In the genomic region with DNA sequence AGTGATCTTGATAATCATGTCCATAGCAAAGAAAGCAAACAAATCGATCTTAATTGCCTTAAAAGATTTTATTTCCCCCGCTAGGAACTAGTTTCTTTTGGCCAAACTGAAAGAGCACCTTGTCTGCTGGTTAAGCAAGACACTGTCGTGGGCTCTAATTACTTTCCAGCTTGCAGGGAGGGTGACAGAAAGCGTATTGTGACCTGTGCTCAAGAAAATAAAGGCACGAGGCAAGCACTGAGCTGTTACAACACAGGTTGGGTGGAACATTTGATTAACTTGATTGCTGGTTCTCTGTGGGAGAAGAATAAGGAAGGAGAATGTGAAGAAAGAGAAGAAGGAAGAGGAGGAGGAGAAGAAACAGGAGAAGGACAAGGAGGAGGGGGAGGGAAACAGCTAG, we compare ENCODE assay signal across 13 mouse cellular contexts. TPM values are rescaled to one million over a fixed set of nuclear protein-coding genes. Genes with fewer than 3 reads are reported as not detected.
DNase-seq lines count a peak whose midpoint lies in the region; ATAC-seq and TF ChIP-seq lines count a peak whose summit lies in the region.
"Had no signal": no experiment of that assay in that cellular context is flagged by ENCODE, and none has a peak within 500 bp of the region (broad histone marks: within the 10 kb centered on the region; RNA-seq: fewer than 3 reads in every experiment).

No protein-coding gene starts in this region.

- H3K4me1 ChIP-seq in kidney, postnatal 0 days (replicated peaks; ENCODE audit: insufficient read depth, low read length), result no peaks in the 10 kb centered on the region; the same call in 1 of the 2 replicates
- no peaks in the 10 kb centered on the region for H3K4me1 ChIP-seq in intestine, postnatal 0 days (replicated peaks; ENCODE audit: control insufficient read depth, insufficient read depth, low read length)
- H3K4me1 ChIP-seq in stomach, postnatal 0 days (replicated peaks; ENCODE audit: control insufficient read depth, insufficient read depth), result peaks cover 4% of the 10 kb centered on the region; the same call in 1 of the 2 replicates

- no peak overlapping the region for H3K4me3 ChIP-seq in kidney, postnatal 0 days (replicated peaks; ENCODE audit: low read depth, low read length)
- H3K4me3 ChIP-seq in intestine, postnatal 0 days (ENCODE audit: low read depth, low read length), result no peak overlapping the region
- no peak overlapping the region for H3K4me3 ChIP-seq in stomach, postnatal 0 days (ENCODE audit: low read depth, low read length)
- H3K4me3 ChIP-seq: midbrain, embryonic 12.5 days had no signal

- POLR2A ChIA-PET in Patski (lab: Charles Lee), result no interaction called here

- in situ Hi-C loops in Patski (cut with MboI; ENCODE audit: low pct_unique_long_range_greater_than_20kb), result no loop called here

- TF ChIP-seq EP300 in stomach, postnatal 0 days (optimal IDR thresholded peaks at IDR 0.05), result no peak

- no peak for TF ChIP-seq CTCF in kidney, postnatal 0 days (IDR thresholded peaks at IDR 0.05; ENCODE audit: low read depth)
- no peak for TF ChIP-seq CTCF in Patski (IDR thresholded peaks at IDR 0.05)
- TF ChIP-seq CTCF in intestine, postnatal 0 days (IDR thresholded peaks at IDR 0.05; ENCODE audit: low read depth), result no peak
- no peak for TF ChIP-seq CTCF in stomach, postnatal 0 days (IDR thresholded peaks at IDR 0.05; ENCODE audit: low read depth)

- no peaks in the 10 kb centered on the region for H3K27me3 ChIP-seq in kidney, postnatal 0 days (ENCODE audit: insufficient read depth, low read length)
- H3K27me3 ChIP-seq in Patski, result no peaks in the 10 kb centered on the region
- H3K27me3 ChIP-seq in intestine, postnatal 0 days (replicated peaks; ENCODE audit: control insufficient read depth, insufficient read depth, low read length), result no peaks in the 10 kb centered on the region
- H3K27me3 ChIP-seq in stomach, postnatal 0 days (ENCODE audit: control insufficient read depth, insufficient read depth, low read length), result no peaks in the 10 kb centered on the region
- H3K27me3 ChIP-seq: midbrain, embryonic 12.5 days had no signal

- CTCF ChIA-PET in Patski (lab: Charles Lee), result interaction anchor here (1.1 to 2.5 kb wide), 5 partner anchors 12 to 29 kb away, joined by 3 to 9 read pairs (median 4); no protein-coding TSS in a partner anchor

- H3K36me3 ChIP-seq in kidney, postnatal 0 days (ENCODE audit: insufficient read depth, low read length), result no peaks in the 10 kb centered on the region
- H3K36me3 ChIP-seq in intestine, postnatal 0 days (ENCODE audit: control insufficient read depth, insufficient read depth), result no peaks in the 10 kb centered on the region
- no peaks in the 10 kb centered on the region for H3K36me3 ChIP-seq in stomach, postnatal 0 days (ENCODE audit: control insufficient read depth, insufficient read depth, low read length)
- H3K36me3 ChIP-seq: midbrain, embryonic 12.5 days had no signal

- ATAC-seq in kidney, postnatal 0 days (replicated peaks; ENCODE audit: low FRiP score, low read depth), result no peak
- ATAC-seq in Patski, result peak; percentile 9
- ATAC-seq in intestine, postnatal 0 days, result peak; percentile 55
- ATAC-seq in stomach, postnatal 0 days (ENCODE audit: low FRiP score, low TSS enrichment), result no peak
- ATAC-seq: hindbrain, embryonic 16.5 days had no signal

- 0 out of 2 replicates have a peak overlapping the region, but pooled peaks have one; percentile 4 for H3K27ac ChIP-seq in kidney, postnatal 0 days
- H3K27ac ChIP-seq in intestine, postnatal 0 days (ENCODE audit: low read depth, low read length), result no peak overlapping the region; the same call in 1 of the 2 replicates
- H3K27ac ChIP-seq in stomach, postnatal 0 days (replicated peaks), result peak overlapping the region; percentile 77
- H3K27ac ChIP-seq: midbrain, embryonic 12.5 days had no signal

- no peak for DNase-seq in kidney, postnatal 0 days (ENCODE audit: low spot score)
- DNase-seq in kidney, postnatal 25 days, result no peak
- no peak for DNase-seq in Patski (ENCODE audit: low read depth, low spot score)
- DNase-seq in stomach, postnatal 0 days (ENCODE audit: low spot score), result no peak
- DNase-seq in left cerebral cortex, adult 18-20 months (ENCODE audit: low spot score in 2 of 2), result no peak
- no peak for DNase-seq in heart, adult 18-20 months
- DNase-seq: cerebellum, adult 8-10 months; thymus, postnatal 4 days had no signal

- WGBS in kidney, postnatal 0 days, result 24% methylated on average over 5 of the region's 5 CpGs
- 34% methylated on average over 5 of the region's 5 CpGs for WGBS in intestine, postnatal 0 days
- WGBS in stomach, postnatal 0 days, result 42% methylated on average over 5 of the region's 5 CpGs

- no peak overlapping the region for H3K4me2 ChIP-seq in kidney, postnatal 0 days (ENCODE audit: low read length)
- H3K4me2 ChIP-seq in intestine, postnatal 0 days (replicated peaks; ENCODE audit: low read depth), result no peak overlapping the region
- H3K4me2 ChIP-seq in stomach, postnatal 0 days (replicated peaks; ENCODE audit: low read depth), result no peak overlapping the region
- H3K4me2 ChIP-seq: midbrain, embryonic 12.5 days had no signal

- no peaks in the 10 kb centered on the region for H3K9me3 ChIP-seq in kidney, postnatal 0 days (replicated peaks; ENCODE audit: low read length)
- no peaks in the 10 kb centered on the region for H3K9me3 ChIP-seq in intestine, postnatal 0 days (ENCODE audit: control insufficient read depth)
- no peaks in the 10 kb centered on the region for H3K9me3 ChIP-seq in stomach, postnatal 0 days (ENCODE audit: control insufficient read depth, low read length)
- H3K9me3 ChIP-seq: midbrain, embryonic 12.5 days had no signal

- no peak overlapping the region for H3K9ac ChIP-seq in kidney, postnatal 0 days (ENCODE audit: low read depth, low read length)
- no peak overlapping the region for H3K9ac ChIP-seq in intestine, postnatal 0 days (ENCODE audit: low read depth, low read length)
- H3K9ac ChIP-seq in stomach, postnatal 0 days (ENCODE audit: low read length), result no peak overlapping the region
- H3K9ac ChIP-seq: midbrain, embryonic 12.5 days had no signal

RNA-seq across cellular contexts. Expression of a gene that starts 10.4 kb away (rescaled TPM):
- 2.6 and 2.9 TPM in 2 replicates for polyA plus RNA-seq in kidney, postnatal 0 days (2015; fragmentation: Nextera tagmentation; extraction: Ambion mirVana)
- 0.17 TPM for polyA plus RNA-seq in Patski (2021)
- 11.0 and 11.1 TPM in 2 replicates for polyA plus RNA-seq in intestine, postnatal 0 days (2015; fragmentation: Nextera tagmentation; extraction: Ambion mirVana)
- polyA plus RNA-seq in stomach, postnatal 0 days (2015; fragmentation: Nextera tagmentation; extraction: Ambion mirVana), result 76.2 and 81.1 TPM in 2 replicates
- total RNA-seq in left cerebral cortex, adult 18-20 months (2021), result not detected
- total RNA-seq in heart, adult 18-20 months (2021), result not detected
- total RNA-seq: gastrocnemius, postnatal 4 days had no signal
- polyA plus RNA-seq: adrenal gland, adult 2 months; hindbrain, embryonic 16.5 days; midbrain, embryonic 12.5 days had no signal

RNA-seq across cellular contexts. Expression of a gene that starts 35.9 kb away (rescaled TPM):
- polyA plus RNA-seq in kidney, postnatal 0 days (2015; fragmentation: Nextera tagmentation; extraction: Ambion mirVana), result 210 and 211 TPM in 2 replicates
- 85.6 TPM for polyA plus RNA-seq in Patski (2021)
- 127 and 128 TPM in 2 replicates for polyA plus RNA-seq in intestine, postnatal 0 days (2015; fragmentation: Nextera tagmentation; extraction: Ambion mirVana)
- 159 and 160 TPM in 2 replicates for polyA plus RNA-seq in stomach, postnatal 0 days (2015; fragmentation: Nextera tagmentation; extraction: Ambion mirVana)
- 10 to 100 TPM; 46.5 to 49.9 TPM for total RNA-seq in left cerebral cortex, adult 18-20 months (2021)
- total RNA-seq in heart, adult 18-20 months (2021), result 10 to 100 TPM; 50.2 to 56.3 TPM

RNA-seq across cellular contexts. Expression of a gene that starts 59.0 kb away (rescaled TPM):
- 88.9 and 90.6 TPM in 2 replicates for polyA plus RNA-seq in kidney, postnatal 0 days (2015; fragmentation: Nextera tagmentation; extraction: Ambion mirVana)
- polyA plus RNA-seq in Patski (2021), result 116 TPM
- 38.0 and 38.7 TPM in 2 replicates for polyA plus RNA-seq in intestine, postnatal 0 days (2015; fragmentation: Nextera tagmentation; extraction: Ambion mirVana)
- polyA plus RNA-seq in stomach, postnatal 0 days (2015; fragmentation: Nextera tagmentation; extraction: Ambion mirVana), result 59.2 and 65.6 TPM in 2 replicates
- total RNA-seq in left cerebral cortex, adult 18-20 months (2021), result 10 to 100 TPM; 40.6 to 40.7 TPM
- total RNA-seq in heart, adult 18-20 months (2021), result 100 to 1,000 TPM; 101 to 103 TPM

Comparison
In these comparisons a context has a peak if more than half of its experiments do, and no peak if none do; other contexts are left out.
1. ATAC-seq: peak in Patski (single experiment) and intestine, postnatal 0 days (single experiment); none in kidney, postnatal 0 days (single experiment) and stomach, postnatal 0 days (single experiment).